Mouse (Mus musculus): Measurements from ENCODE around the gene Cdyl.

Cdyl gene

DNA sequence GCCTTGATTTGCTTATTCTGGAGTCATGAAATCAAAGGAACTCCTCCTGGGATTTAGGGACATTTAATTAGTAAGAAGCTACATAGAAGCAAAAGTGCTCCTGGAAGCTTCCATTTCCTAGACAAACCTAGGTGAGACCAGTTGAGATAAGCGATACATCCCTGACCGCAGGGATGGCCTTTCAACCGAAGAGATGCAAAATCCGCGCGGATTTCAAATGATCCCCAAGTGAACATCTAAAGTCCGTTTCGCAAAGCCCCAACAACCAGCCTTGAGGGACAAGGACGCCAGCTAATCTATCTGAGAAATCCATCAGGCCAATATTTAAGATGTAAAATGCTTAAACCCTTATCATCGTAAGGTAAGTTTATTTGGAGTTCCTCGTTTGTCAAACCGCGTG, 245.7 kb downstream of the Cdyl start:
- in situ Hi-C loops (cut with MboI; ENCODE audit: low sequenced_read_pairs): no loop called here

DNA sequence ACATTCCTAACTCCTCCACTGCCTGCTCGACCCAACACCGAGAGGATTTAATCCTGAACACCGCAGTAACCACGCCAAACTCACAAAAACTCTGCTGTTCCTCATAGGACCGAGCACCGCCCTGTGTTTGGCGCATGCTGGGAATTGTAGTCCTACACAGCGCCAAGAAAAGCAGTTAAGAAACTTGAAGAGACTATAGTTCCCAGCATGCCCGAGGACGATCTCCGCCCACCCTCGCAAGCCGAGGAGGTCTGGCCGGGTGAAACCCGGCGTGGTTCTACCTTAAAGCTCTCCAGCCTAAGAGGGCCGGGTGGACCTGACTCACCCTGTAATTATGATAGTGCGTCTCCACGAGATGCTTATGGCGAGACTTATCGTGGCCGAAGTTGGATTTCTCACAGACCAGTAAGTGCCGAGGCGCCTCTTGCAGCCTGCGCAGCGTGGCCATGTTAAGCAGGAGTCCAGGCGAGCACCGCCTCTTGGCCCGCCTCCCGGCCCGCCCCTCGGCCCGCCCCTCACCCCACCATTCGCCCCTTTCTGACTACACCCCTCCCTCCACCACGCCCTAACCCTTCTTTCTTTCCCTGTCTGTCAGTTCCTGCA, 246.3 kb downstream of the Cdyl start, which contains the start of gene Rpp40:
Gene Rpp40 (minus strand): TSS at position 481 of the 603 bp plus-strand sequence.
- in situ Hi-C loops (cut with MboI; ENCODE audit: low sequenced_read_pairs): no loop called here

DNA sequence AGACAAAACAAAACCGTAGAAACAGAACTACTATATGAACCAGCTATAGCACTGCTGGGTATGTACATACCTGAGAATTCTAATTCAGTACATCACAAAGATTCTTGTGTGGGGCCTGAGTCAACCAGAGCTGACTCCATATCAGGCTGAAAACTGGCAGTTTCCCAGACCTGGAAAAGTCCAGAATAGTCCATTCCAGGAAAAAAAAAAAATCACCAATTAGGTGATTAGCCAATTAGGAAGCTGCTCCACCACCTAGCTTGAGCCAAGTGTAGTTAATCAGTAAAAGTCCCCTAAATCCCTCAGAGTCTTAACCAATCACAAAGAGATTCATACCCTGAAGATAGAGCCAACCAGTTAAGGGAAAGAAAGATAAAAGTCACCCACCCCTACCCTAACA, 251.8 kb downstream of the Cdyl start:
- in situ Hi-C loops (cut with MboI; ENCODE audit: low sequenced_read_pairs): no loop called here

Data from CH12F3 (cell line).